Mouse (Mus musculus) neural tube, embryonic 12.5 days (tissue): Measurements from ENCODE around the gene C330021F23Rik. TPM values are rescaled to one million over a fixed set of nuclear protein-coding genes. Genes with fewer than 3 reads are reported as not detected.
A peak's percentile ranks its signal among the peaks of the same experiment; 100 is the strongest.

Source experiments
- ATAC-seq: fragments of 200-750 bp; cut with Nextera tagmentation; 2 replicates; pipeline ENCODE4 v1.8.0; 2017; ENCODE audit warnings: low read depth, mild to moderate bottlenecking, moderate TSS enrichment, moderate library complexity; ENCODE audit not compliant: low FRiP score
- H3K27ac ChIP-seq: fragments of 300-500 bp; sonication (generic); 2 replicates; pipeline ENCODE4 v1.5.1; 2016
- H3K27me3 ChIP-seq: fragments of 300-500 bp; sonication (generic); replicated peaks from 2 replicates; pipeline ENCODE4 v1.6.1; 2016; ENCODE audit warnings: mild to moderate bottlenecking
- H3K36me3 ChIP-seq: fragments of 300-500 bp; sonication (generic); 2 replicates; pipeline ENCODE4 v1.6.1; 2016; ENCODE audit warnings: mild to moderate bottlenecking
- H3K4me1 ChIP-seq: fragments of 300-500 bp; sonication (generic); 2 replicates; pipeline ENCODE4 v1.6.1; 2016
- H3K4me2 ChIP-seq: fragments of 300-500 bp; sonication (generic); replicated peaks from 2 replicates; pipeline ENCODE4 v1.6.1; 2016; ENCODE audit warnings: mild to moderate bottlenecking
- H3K4me3 ChIP-seq: fragments of 300-500 bp; sonication (generic); 2 replicates; pipeline ENCODE4 v1.5.1; 2016
- H3K9ac ChIP-seq: fragments of 300-500 bp; sonication (generic); 2 replicates; pipeline ENCODE4 v1.6.1; 2016; ENCODE audit warnings: mild to moderate bottlenecking
- H3K9me3 ChIP-seq: fragments of 300-500 bp; sonication (generic); 2 replicates; pipeline ENCODE4 v1.6.1; 2016; ENCODE audit warnings: mild to moderate bottlenecking
- WGBS: fragments of 180-500 bp; shearing (Covaris S2); methylation state at CpG from one replicate; pipeline ENCODE4 v1.1.7; 2016; 5-methylcytosine and 5-hydroxymethylcytosine counted together
- polyA plus RNA-seq: library from polyadenylated mRNA; unstranded; fragments of >200 nt; fragmentation: Nextera tagmentation; extraction: Ambion mirVana; gene quantifications from 2 replicates; pipeline ENCODE4 v1.2.1, GENCODE M21; 2016

The C330021F23Rik gene
- polyA plus RNA-seq = 1.3 and 1.8 TPM in 2 replicates

DNA sequence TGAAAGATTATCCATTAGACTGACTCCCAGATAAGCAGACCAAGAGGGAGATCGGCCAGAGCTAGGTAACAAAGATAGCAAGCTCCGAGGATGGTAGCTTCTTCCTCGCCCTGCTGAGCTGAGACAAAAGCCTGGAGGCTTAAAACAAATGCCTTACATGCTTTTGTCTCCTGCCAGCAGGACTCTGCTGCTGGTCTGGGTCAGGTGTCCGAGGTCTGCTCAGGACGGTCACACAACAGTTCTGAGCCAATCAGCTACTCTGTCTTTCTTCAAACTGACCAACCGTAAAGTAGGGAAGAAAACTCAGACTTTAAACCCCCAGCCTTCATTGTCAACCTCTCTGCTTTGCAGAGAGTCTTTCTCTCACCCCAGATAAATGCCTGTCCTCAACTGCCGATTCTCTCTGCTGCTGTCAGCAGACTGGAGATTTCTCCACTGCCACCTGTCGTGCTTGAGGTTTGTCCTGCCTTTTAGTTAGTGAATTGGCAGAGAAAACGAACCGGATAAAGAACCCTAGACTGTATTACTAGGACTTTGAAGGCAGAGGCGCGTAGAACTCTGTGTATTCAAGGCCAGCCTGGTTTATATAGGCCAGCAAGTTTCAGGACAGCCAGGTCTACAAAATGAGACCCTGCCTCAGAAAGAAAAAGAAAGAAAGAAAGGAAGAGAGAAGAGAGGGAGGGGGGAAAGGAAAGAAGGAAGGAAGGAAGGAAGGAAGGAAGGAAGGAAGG, at the start of gene C330021F23Rik:
TSS of gene C330021F23Rik (plus strand) at position 350 of the 731 bp plus-strand sequence.
- Histone ChIP-seq H3K27ac (no peak within 1 kb of the TSS), H3K4me3 (peak within 1 kb of the TSS; percentile 11), H3K4me2 (peak within 1 kb of the TSS; percentile 50), H3K4me1 (peaks cover 6% of the 10 kb centered on the region; the same call in 1 of the 2 replicates), H3K9ac (peak within 1 kb of the TSS; percentile 40; the same call in 1 of the 2 replicates), H3K9me3 (no peaks in the 10 kb centered on the region), H3K36me3 (no peaks in the 10 kb centered on the region), H3K27me3 (no peaks in the 10 kb centered on the region)
- peak; percentile 79; the same call in 1 of the 2 replicates for ATAC-seq
- under 1% methylated on average over 12 of the region's 12 CpGs for whole genome bisulfite sequencing

DNA sequence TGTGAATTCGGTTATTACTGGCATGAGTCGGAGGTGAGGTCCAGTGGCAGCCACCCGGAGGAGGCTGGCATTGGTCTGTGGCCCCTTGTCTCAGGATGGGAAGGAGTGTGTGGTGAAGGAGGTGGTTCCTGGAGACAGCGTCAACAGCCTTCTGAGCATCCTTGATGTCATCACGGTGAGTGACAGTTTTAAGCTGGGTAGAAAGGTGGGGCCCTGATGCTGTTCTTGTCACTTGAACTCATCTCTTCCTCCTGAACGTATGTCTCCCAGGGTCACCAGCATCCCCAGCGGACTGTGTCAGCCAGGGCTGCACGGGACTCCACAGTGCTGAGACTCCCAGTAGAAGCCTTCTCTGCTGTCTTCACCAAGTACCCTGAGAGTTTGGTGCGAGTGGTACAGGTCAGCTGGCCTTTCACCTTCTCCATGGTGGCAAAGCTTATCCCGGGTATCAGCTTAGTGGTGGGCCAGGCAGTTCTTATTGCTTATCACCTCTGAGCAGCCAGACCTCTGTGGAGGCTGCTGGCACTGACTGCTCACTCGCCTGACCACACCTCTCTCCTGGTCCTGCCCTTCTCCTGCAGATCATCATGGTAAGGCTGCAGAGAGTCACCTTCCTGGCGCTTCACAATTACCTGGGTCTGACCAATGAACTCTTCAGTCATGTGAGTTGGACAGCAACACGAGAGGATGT, 45.6 kb upstream of the C330021F23Rik start:
- Histone ChIP-seq H3K27ac (no peak overlapping the region), H3K9ac (no peak overlapping the region), H3K9me3 (no peaks in the 10 kb centered on the region), H3K4me3 (no peak overlapping the region), H3K4me2 (no peak overlapping the region), H3K27me3 (no peaks in the 10 kb centered on the region), H3K36me3 (peaks cover 45% of the 10 kb centered on the region), H3K4me1 (no peaks in the 10 kb centered on the region)
- WGBS = 91% methylated on average over 13 of the region's 13 CpGs
- ATAC-seq = no peak

DNA sequence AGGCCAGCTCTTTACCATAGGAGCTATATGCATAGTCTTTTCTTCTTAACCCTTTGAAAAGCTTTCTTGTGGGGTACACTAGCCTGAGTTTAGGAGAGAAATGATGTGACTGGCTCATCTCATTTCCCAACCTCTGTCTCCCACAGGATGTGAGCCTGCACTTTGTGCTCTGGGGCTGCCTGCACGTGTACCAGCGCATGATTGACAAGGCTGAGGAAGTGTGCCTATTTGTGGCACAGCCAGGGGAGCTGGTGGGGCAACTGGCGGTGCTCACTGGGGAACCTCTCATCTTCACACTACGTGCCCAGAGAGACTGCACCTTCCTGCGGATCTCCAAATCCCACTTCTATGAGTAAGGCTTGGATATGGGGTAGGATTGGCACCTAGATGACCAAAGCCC, 37.0 kb upstream of the C330021F23Rik start:
- Histone ChIP-seq H3K27ac (no peak overlapping the region), H3K27me3 (no peaks in the 10 kb centered on the region), H3K9me3 (no peaks in the 10 kb centered on the region), H3K4me2 (no peak overlapping the region), H3K9ac (no peak overlapping the region), H3K4me1 (no peaks in the 10 kb centered on the region), H3K4me3 (no peak overlapping the region), H3K36me3 (peaks cover 31% of the 10 kb centered on the region)
- 90% methylated on average over 5 of the region's 5 CpGs for WGBS
- ATAC-seq = no peak

DNA sequence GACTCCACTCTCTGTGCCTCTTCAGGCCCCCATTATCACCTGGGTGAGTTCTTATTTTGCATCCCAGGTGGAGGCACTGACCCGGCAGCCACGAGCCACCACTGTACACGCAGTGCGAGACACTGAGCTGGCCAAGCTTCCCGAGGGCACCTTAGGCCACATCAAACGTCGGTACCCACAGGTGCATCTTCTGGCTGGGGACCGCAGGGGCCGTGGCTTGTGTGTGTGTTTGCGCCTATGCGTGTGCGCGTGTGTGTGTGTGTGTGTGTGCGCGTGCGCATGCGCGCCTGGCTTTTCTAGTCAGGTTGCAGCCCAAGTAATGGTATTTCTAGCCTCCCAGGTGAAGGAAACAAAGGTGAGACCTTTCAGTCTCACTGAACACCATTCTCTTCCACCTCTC, 35.9 kb upstream of the C330021F23Rik start:
- no peak for ATAC-seq
- Histone ChIP-seq H3K9me3 (no peaks in the 10 kb centered on the region), H3K4me2 (no peak overlapping the region), H3K27ac (no peak overlapping the region), H3K36me3 (peaks cover 36% of the 10 kb centered on the region), H3K27me3 (no peaks in the 10 kb centered on the region), H3K9ac (no peak overlapping the region), H3K4me3 (no peak overlapping the region), H3K4me1 (no peaks in the 10 kb centered on the region)
- WGBS = 95% methylated on average over 18 of the region's 18 CpGs

DNA sequence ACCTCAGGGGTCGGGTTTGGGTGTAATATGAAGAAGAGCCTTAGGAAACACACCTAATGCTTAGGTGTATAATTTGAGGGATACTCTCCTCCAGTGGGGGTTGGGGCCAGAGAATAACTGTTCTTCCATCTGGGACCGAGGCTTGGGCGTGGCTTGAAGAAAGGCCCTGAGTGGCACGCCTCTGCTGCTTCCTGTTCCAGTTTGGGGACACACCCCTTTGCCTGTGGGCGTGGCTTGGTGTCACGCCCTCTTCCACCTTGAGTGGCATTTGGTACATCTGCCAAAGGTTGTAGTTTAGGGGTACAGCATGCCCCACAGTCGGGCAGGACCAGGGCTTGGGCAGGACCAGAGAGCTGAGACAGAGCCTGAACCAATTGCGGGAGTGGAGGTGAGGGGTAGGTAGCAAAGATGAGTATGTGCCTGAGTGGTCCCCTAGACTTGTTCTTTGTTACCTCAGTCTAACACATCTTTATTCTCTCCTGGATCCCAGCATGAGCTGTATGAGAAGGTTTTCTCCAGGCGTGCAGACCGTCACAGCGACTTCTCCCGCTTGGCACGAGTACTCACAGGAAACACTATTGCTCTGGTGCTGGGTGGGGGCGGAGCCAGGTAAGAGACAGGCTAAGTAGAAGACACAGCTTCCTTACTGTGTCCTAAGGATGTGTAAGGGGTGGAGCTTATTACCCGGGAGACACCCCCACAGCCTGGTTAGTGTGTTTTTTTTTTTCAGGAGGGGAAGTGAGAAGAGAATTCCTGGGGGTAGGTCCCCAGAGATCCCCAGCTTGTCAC, 31.5 kb upstream of the C330021F23Rik start:
- H3K36me3 ChIP-seq = peaks cover 67% of the 10 kb centered on the region
- H3K9ac ChIP-seq = no peak overlapping the region
- no peak overlapping the region for H3K27ac ChIP-seq
- H3K4me3 ChIP-seq = no peak overlapping the region
- no peaks in the 10 kb centered on the region for H3K27me3 ChIP-seq
- no peaks in the 10 kb centered on the region for H3K4me1 ChIP-seq
- no peak for ATAC-seq
- H3K4me2 ChIP-seq = no peak overlapping the region
- 62% methylated on average over 15 of the region's 15 CpGs for WGBS
- no peaks in the 10 kb centered on the region for H3K9me3 ChIP-seq

DNA sequence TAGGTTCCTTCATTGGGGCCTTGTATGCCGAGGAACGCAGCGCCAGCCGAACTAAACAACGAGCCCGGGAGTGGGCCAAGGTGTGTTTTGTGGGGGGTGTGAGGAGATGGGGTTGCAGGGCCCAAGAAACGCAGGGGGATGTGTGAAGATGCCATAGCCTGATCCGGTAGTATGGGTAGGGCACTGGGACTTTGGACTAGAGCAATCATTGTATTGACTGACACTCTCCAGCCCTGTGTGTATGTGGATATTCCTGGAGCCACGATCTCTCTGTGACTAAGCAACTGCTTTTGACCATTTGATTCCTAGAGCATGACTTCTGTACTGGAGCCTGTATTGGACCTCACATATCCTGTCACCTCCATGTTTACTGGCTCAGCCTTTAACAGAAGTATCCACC, 30.9 kb upstream of the C330021F23Rik start:
- no peak for ATAC-seq
- Histone ChIP-seq H3K4me2 (no peak overlapping the region), H3K4me3 (no peak overlapping the region), H3K9me3 (no peaks in the 10 kb centered on the region), H3K36me3 (peaks cover 67% of the 10 kb centered on the region), H3K27ac (no peak overlapping the region), H3K9ac (no peak overlapping the region), H3K4me1 (no peaks in the 10 kb centered on the region), H3K27me3 (no peaks in the 10 kb centered on the region)
- 97% methylated on average over 9 of the region's 9 CpGs for WGBS

DNA sequence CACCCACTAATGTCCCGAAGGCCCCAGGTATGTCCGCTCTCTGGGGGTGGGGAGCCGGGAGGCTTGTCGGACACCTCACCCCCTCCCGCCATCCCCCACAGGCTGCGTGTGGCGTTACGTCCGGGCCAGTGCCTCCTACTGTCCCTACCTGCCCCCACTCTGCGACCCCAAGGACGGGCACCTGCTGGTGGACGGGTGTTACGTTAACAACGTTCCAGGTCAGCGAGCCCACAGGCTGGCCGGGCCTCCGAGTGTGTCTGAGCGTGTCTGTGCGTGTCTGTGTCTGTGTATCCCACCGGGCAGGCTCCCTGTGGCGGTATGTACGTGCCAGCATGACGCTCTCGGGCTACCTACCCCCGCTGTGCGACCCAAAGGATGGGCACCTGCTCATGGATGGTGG, 30.1 kb upstream of the C330021F23Rik start:
- Histone ChIP-seq H3K36me3 (peaks cover 65% of the 10 kb centered on the region), H3K27ac (no peak overlapping the region), H3K4me1 (no peaks in the 10 kb centered on the region), H3K27me3 (no peaks in the 10 kb centered on the region), H3K9ac (no peak overlapping the region), H3K9me3 (no peaks in the 10 kb centered on the region), H3K4me2 (no peak overlapping the region), H3K4me3 (no peak overlapping the region)
- whole genome bisulfite sequencing = 95% methylated on average over 26 of the region's 26 CpGs
- ATAC-seq = no peak

DNA sequence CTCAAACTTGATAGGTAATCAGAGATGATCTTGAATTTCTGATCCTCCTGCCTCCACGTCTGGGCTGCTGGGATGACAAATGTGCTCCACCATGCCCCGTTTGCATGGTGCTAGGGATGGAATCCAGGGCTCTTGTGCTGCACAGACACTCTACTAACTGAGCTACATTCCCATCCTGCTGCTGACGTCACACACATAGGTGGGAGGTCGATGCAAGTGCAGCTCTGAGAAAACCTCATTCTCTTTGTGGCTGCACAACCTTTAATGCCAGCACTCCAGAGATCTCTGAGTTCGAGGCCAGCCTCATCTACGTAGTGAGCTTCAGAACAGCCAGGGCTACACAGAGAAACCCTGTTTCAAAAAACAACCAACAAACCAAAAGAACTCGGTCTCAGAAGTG, 28.6 kb upstream of the C330021F23Rik start:
- Histone ChIP-seq H3K9me3 (no peaks in the 10 kb centered on the region), H3K4me1 (no peaks in the 10 kb centered on the region), H3K27me3 (no peaks in the 10 kb centered on the region), H3K36me3 (peaks cover 80% of the 10 kb centered on the region), H3K4me3 (no peak overlapping the region), H3K4me2 (no peak overlapping the region), H3K9ac (no peak overlapping the region), H3K27ac (no peak overlapping the region)
- ATAC-seq = no peak
- WGBS = 85% methylated on average over 7 of the region's 7 CpGs

DNA sequence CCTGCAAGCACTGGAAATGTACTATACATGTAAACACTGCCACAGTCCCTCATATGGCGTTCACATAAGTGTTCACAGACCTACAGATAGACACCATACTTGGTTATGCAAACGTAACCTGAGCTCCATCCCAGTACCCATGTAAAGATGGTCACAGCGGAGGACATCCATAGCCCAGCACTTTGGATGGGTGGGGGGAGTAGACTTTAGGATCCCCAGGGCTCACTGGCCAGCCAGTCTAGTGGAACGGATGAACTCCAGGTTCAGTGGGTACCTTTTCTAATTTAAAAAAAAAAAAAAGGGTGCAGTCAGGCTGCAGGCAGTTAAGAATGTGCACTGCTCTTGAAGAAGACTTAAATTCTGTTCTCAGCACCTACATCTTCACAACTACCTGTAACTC, 27.7 kb upstream of the C330021F23Rik start:
- H3K9me3 ChIP-seq = no peaks in the 10 kb centered on the region
- 94% methylated on average over 4 of the region's 4 CpGs for WGBS
- no peak for ATAC-seq
- H3K36me3 ChIP-seq = peaks cover 85% of the 10 kb centered on the region
- no peaks in the 10 kb centered on the region for H3K27me3 ChIP-seq
- H3K4me2 ChIP-seq = no peak overlapping the region
- H3K27ac ChIP-seq = no peak overlapping the region
- H3K4me3 ChIP-seq = no peak overlapping the region
- no peak overlapping the region for H3K9ac ChIP-seq
- no peaks in the 10 kb centered on the region for H3K4me1 ChIP-seq

DNA sequence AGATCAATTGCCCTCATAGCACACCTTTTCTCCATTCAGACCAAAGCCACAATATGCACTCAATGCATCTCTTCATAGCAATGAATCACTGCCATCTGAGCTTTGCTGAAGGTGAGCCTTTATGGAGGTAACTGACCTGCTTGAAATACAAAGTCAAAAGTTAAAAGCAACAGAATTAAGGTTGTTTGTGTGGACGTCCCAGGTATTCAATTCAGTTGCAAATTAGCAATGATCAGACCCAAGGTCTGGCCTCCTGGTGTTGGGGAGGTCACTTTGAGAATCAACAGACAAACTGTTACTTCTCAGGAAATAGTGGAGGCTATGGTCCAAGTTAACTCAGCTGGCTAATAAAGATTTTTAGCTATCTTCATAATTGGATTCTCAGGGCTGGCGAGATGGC, 21.3 kb upstream of the C330021F23Rik start:
- no peak overlapping the region for H3K27ac ChIP-seq
- 86% methylated on average over 2 of the region's 2 CpGs for WGBS
- no peak overlapping the region for H3K4me3 ChIP-seq
- H3K4me2 ChIP-seq = no peak overlapping the region
- no peak overlapping the region for H3K9ac ChIP-seq
- ATAC-seq = no peak
- no peaks in the 10 kb centered on the region for H3K9me3 ChIP-seq
- no peaks in the 10 kb centered on the region for H3K27me3 ChIP-seq
- peaks cover 29% of the 10 kb centered on the region for H3K36me3 ChIP-seq
- H3K4me1 ChIP-seq = no peaks in the 10 kb centered on the region

DNA sequence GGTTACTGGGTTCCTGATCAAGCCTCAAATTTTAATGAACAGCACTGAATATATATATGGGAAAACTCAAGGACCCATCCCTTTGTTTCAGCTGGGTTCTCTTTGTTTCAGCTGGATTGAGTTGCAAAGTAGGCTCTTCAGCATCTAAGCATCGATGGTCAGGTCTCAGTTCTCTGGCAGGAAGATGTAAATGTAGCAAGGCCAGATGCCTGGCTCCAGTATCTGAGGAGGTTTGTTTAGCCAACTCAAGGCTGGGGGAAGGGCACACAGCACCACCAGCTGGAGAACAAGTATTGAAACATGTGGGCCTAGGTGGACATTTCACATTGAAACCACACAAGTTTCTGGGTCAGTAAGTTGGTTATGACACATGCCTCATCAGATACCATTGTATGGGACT, 15.6 kb upstream of the C330021F23Rik start:
- Histone ChIP-seq H3K27me3 (no peaks in the 10 kb centered on the region), H3K4me2 (no peak overlapping the region), H3K9ac (no peak overlapping the region), H3K36me3 (no peaks in the 10 kb centered on the region), H3K4me1 (no peaks in the 10 kb centered on the region), H3K27ac (no peak overlapping the region), H3K9me3 (no peaks in the 10 kb centered on the region), H3K4me3 (no peak overlapping the region)
- no peak for ATAC-seq
- 82% methylated on average over 1 of the region's 1 CpGs for WGBS

DNA sequence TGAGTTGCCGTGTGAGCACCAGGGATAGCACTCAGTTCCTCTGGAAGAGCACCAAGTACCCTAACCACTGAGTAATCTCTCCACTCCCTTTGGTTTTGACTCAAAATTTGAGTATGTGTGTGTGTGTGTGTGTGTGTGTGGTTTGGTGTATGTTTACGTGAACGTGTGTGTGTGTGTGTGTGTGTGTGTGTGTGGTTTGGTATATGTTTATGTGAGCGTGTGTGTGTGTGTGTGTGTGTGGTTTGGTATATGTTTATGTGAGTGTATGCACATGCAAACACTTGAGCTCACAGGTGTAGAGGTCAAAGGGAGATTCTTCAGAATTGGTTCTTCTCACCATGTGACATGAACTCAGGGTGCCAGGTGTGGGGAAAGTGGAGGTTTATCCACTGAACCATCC, 11.7 kb upstream of the C330021F23Rik start:
- H3K9ac ChIP-seq = no peak overlapping the region
- H3K27me3 ChIP-seq = no peaks in the 10 kb centered on the region
- no peak overlapping the region for H3K4me2 ChIP-seq
- peak; percentile 93 for ATAC-seq
- H3K4me1 ChIP-seq = no peaks in the 10 kb centered on the region
- H3K4me3 ChIP-seq = no peak overlapping the region
- no peaks in the 10 kb centered on the region for H3K36me3 ChIP-seq
- WGBS = 59% methylated on average over 4 of the region's 4 CpGs
- H3K9me3 ChIP-seq = no peaks in the 10 kb centered on the region
- no peak overlapping the region for H3K27ac ChIP-seq
